Mouse (Mus musculus) limb, embryonic 12.5 days (tissue): ENCODE measurements at regions not wholly inside any gene's neighbourhood (a gene's known extent, or its start where the extent isn't known, plus 50 kb on each side); places are given as distances from the start of the nearest gene placed in this dataset.

ENCODE experiments used
- ATAC-seq: fragments of 200-750 bp; cut with Nextera tagmentation; 2 replicates; pipeline ENCODE4 v1.8.0; 2017; ENCODE audit warnings: low read depth, moderate TSS enrichment; ENCODE audit not compliant: insufficient number of reproducible peaks, insufficient read depth, low FRiP score, low TSS enrichment
- H3K27ac ChIP-seq: fragments of 300-500 bp; sonication (generic); 2 replicates; pipeline ENCODE4 v1.5.1; 2016; ENCODE audit warnings: mild to moderate bottlenecking, moderate library complexity
- H3K27me3 ChIP-seq: fragments of 300-500 bp; sonication (generic); 2 replicates; pipeline ENCODE4 v1.6.1; 2016; ENCODE audit warnings: mild to moderate bottlenecking, moderate library complexity
- H3K36me3 ChIP-seq: fragments of 300-500 bp; sonication (generic); 2 replicates; pipeline ENCODE4 v1.6.1; 2016; ENCODE audit warnings: mild to moderate bottlenecking, moderate library complexity
- H3K4me1 ChIP-seq: fragments of 300-500 bp; sonication (generic); replicated peaks from 2 replicates; pipeline ENCODE4 v1.6.1; 2016
- H3K4me2 ChIP-seq: fragments of 300-500 bp; sonication (generic); 2 replicates; pipeline ENCODE4 v1.6.1; 2016; ENCODE audit warnings: mild to moderate bottlenecking, moderate library complexity
- H3K4me3 ChIP-seq: fragments of 300-500 bp; sonication (generic); replicated peaks from 2 replicates; pipeline ENCODE4 v1.5.1; 2016; ENCODE audit warnings: mild to moderate bottlenecking
- H3K9ac ChIP-seq: fragments of 300-500 bp; sonication (generic); replicated peaks from 2 replicates; pipeline ENCODE4 v1.6.1; 2016; ENCODE audit warnings: mild to moderate bottlenecking, moderate library complexity
- H3K9me3 ChIP-seq: fragments of 300-500 bp; sonication (generic); 2 replicates; pipeline ENCODE4 v1.6.1; 2016; ENCODE audit warnings: mild to moderate bottlenecking, moderate library complexity
- WGBS: fragments of 180-500 bp; shearing (Covaris S2); methylation state at CpG from one replicate; pipeline ENCODE4 v1.1.7; 2016; 5-methylcytosine and 5-hydroxymethylcytosine counted together

GRCm38 (mm10) chr13:39566491-39566890 lies 605.8 kb upstream of the Slc35b3 start:
- Histone ChIP-seq H3K4me1 (no peaks in the 10 kb centered on the region; the same call in 1 of the 2 replicates), H3K27ac (no peak overlapping the region), H3K4me2 (no peak overlapping the region), H3K9ac (no peak overlapping the region), H3K9me3 (no peaks in the 10 kb centered on the region), H3K36me3 (no peaks in the 10 kb centered on the region), H3K27me3 (no peaks in the 10 kb centered on the region), H3K4me3 (no peak overlapping the region)
- no peak for ATAC-seq
- WGBS: 89% methylated on average over 2 of the region's 2 CpGs

GRCm38 (mm10) chr13:39537724-39538440 lies 577.2 kb upstream of the Slc35b3 start:
- H3K4me2 ChIP-seq: no peak overlapping the region; the same call in 1 of the 2 replicates
- H3K9ac ChIP-seq: no peak overlapping the region
- no peak overlapping the region for H3K27ac ChIP-seq
- H3K9me3 ChIP-seq: no peaks in the 10 kb centered on the region
- WGBS: 46% methylated on average over 14 of the region's 14 CpGs
- H3K27me3 ChIP-seq: no peaks in the 10 kb centered on the region
- peaks cover 3% of the 10 kb centered on the region for H3K4me1 ChIP-seq
- H3K4me3 ChIP-seq: no peak overlapping the region
- no peaks in the 10 kb centered on the region for H3K36me3 ChIP-seq
- peak; percentile 42; the same call in 1 of the 2 replicates for ATAC-seq

GRCm38 (mm10) chr13:39526469-39526868 lies 565.8 kb upstream of the Slc35b3 start:
- Histone ChIP-seq H3K4me3 (no peak overlapping the region), H3K36me3 (no peaks in the 10 kb centered on the region), H3K4me2 (no peak overlapping the region), H3K9me3 (no peaks in the 10 kb centered on the region), H3K27me3 (no peaks in the 10 kb centered on the region), H3K4me1 (no peaks in the 10 kb centered on the region), H3K9ac (no peak overlapping the region), H3K27ac (no peak overlapping the region)
- ATAC-seq: no peak
- WGBS: 84% methylated on average over 1 of the region's 1 CpGs

- Histone ChIP-seq H3K4me2 (no peak overlapping the region), H3K27me3 (no peaks in the 10 kb centered on the region), H3K36me3 (no peaks in the 10 kb centered on the region), H3K4me3 (no peak overlapping the region), H3K4me1 (no peaks in the 10 kb centered on the region), H3K9me3 (no peaks in the 10 kb centered on the region), H3K9ac (no peak overlapping the region), H3K27ac (no peak overlapping the region)
- no peak for ATAC-seq
- 56% methylated on average over 9 of the region's 9 CpGs for WGBS
Measured at GRCm38 (mm10) chr13:39523856-39524301, 563.2 kb upstream of the Slc35b3 start.

- H3K27me3 ChIP-seq: no peaks in the 10 kb centered on the region
- no peak for ATAC-seq
- H3K36me3 ChIP-seq: no peaks in the 10 kb centered on the region
- no peak overlapping the region for H3K27ac ChIP-seq
- H3K9me3 ChIP-seq: no peaks in the 10 kb centered on the region
- no peak overlapping the region for H3K4me3 ChIP-seq
- 62% methylated on average over 5 of the region's 5 CpGs for WGBS
- H3K4me2 ChIP-seq: no peak overlapping the region
- H3K9ac ChIP-seq: no peak overlapping the region
- H3K4me1 ChIP-seq: no peaks in the 10 kb centered on the region
Measured at GRCm38 (mm10) chr13:39523246-39523850, 562.7 kb upstream of the Slc35b3 start.

- WGBS: 94% methylated on average over 9 of the region's 9 CpGs
- Histone ChIP-seq H3K9me3 (no peaks in the 10 kb centered on the region), H3K4me1 (no peaks in the 10 kb centered on the region), H3K4me3 (no peak overlapping the region), H3K9ac (no peak overlapping the region), H3K27me3 (no peaks in the 10 kb centered on the region), H3K27ac (no peak overlapping the region), H3K4me2 (no peak overlapping the region), H3K36me3 (no peaks in the 10 kb centered on the region)
- no peak for ATAC-seq
Measured at GRCm38 (mm10) chr13:39520846-39521245, 560.2 kb upstream of the Slc35b3 start.

GRCm38 (mm10) chr13:39516106-39516505 lies 555.4 kb upstream of the Slc35b3 start:
- Histone ChIP-seq H3K9me3 (no peaks in the 10 kb centered on the region), H3K27me3 (no peaks in the 10 kb centered on the region), H3K4me1 (no peaks in the 10 kb centered on the region), H3K4me2 (no peak overlapping the region), H3K4me3 (no peak overlapping the region), H3K36me3 (no peaks in the 10 kb centered on the region), H3K9ac (no peak overlapping the region), H3K27ac (no peak overlapping the region)
- ATAC-seq: no peak
- WGBS: 59% methylated on average over 8 of the region's 8 CpGs

- WGBS: 70% methylated on average over 7 of the region's 7 CpGs
- H3K9ac ChIP-seq: no peak overlapping the region
Measured at GRCm38 (mm10) chr13:39489806-39490205, 529.1 kb upstream of the Slc35b3 start.

GRCm38 (mm10) chr13:39472621-39473020 lies 511.9 kb upstream of the Slc35b3 start:
- Histone ChIP-seq H3K36me3 (no peaks in the 10 kb centered on the region), H3K4me1 (no peaks in the 10 kb centered on the region), H3K9me3 (no peaks in the 10 kb centered on the region), H3K27me3 (no peaks in the 10 kb centered on the region), H3K9ac (no peak overlapping the region), H3K4me2 (no peak overlapping the region), H3K27ac (no peak overlapping the region), H3K4me3 (no peak overlapping the region)
- ATAC-seq: no peak
- WGBS: 63% methylated on average over 6 of the region's 6 CpGs

More at GRCm38 (mm10) chr13:39489806-39490205, 529.1 kb upstream of the Slc35b3 start:
- Histone ChIP-seq H3K27me3 (no peaks in the 10 kb centered on the region), H3K4me2 (no peak overlapping the region), H3K36me3 (no peaks in the 10 kb centered on the region), H3K27ac (no peak overlapping the region), H3K4me3 (no peak overlapping the region), H3K9me3 (no peaks in the 10 kb centered on the region), H3K4me1 (no peaks in the 10 kb centered on the region)
- no peak for ATAC-seq

- Histone ChIP-seq H3K4me2 (no peak overlapping the region), H3K4me3 (no peak overlapping the region), H3K9ac (no peak overlapping the region), H3K27me3 (peaks cover 8% of the 10 kb centered on the region), H3K27ac (no peak overlapping the region), H3K36me3 (no peaks in the 10 kb centered on the region), H3K4me1 (no peaks in the 10 kb centered on the region), H3K9me3 (no peaks in the 10 kb centered on the region)
- 91% methylated on average over 13 of the region's 13 CpGs for WGBS
- ATAC-seq: no peak
Measured at GRCm38 (mm10) chr13:39441799-39442198, 481.1 kb upstream of the Slc35b3 start.

GRCm38 (mm10) chr13:39440907-39441306 lies 480.2 kb upstream of the Slc35b3 start:
- Histone ChIP-seq H3K36me3 (no peaks in the 10 kb centered on the region), H3K4me3 (no peak overlapping the region), H3K9me3 (no peaks in the 10 kb centered on the region), H3K27ac (no peak overlapping the region), H3K4me2 (no peak overlapping the region), H3K27me3 (peaks cover 11% of the 10 kb centered on the region), H3K4me1 (no peaks in the 10 kb centered on the region), H3K9ac (no peak overlapping the region)
- 23% methylated on average over 8 of the region's 8 CpGs for WGBS
- no peak for ATAC-seq
